Mouse (Mus musculus) spleen, adult 2 months (tissue): ENCODE measurements around the gene Fcmr.

Experiments
- CTCF ChIP-seq: fragments of 200-500 bp; IDR thresholded peaks from 2 replicates; pipeline ENCODE4 v1.5.1; 2011; ENCODE audit warnings: mild to moderate bottlenecking, inconsistent platforms; ENCODE audit not compliant: insufficient read depth, insufficient read length, insufficient replicate concordance; ENCODE audit errors: extremely low read depth
- POLR2A ChIP-seq: fragments of 200-500 bp; IDR thresholded peaks from 2 replicates; pipeline ENCODE4 v1.6.1; 2011; ENCODE audit warnings: low read depth, low read length, inconsistent platforms

GRCm38 (mm10) chr1:130854819-130855218, 10.7 kb upstream of the Fcmr start:
- TF ChIP-seq CTCF (no peak), POLR2A (no peak)
